Mouse (Mus musculus) stomach, adult 2 months (tissue): Measurements from ENCODE around the gene H2afx. TPM values are rescaled to one million over a fixed set of nuclear protein-coding genes. Genes with fewer than 3 reads are reported as not detected.

Source experiments
- polyA plus RNA-seq: library from polyadenylated mRNA; depleted of rRNA; stranded (reverse); fragments of >200 nt; gene quantifications from 2 replicates; pipeline ENCODE4 v1.2.3, GENCODE M21; 2012; rRNA removed

H2afx gene
- polyA plus RNA-seq = 42.8 and 86.6 TPM in 2 replicates

GRCm38 (mm10) chr9:44334396-44335330 is at the start of gene H2afx:
Gene H2afx (plus strand): TSS chr9:44334694.

GRCm38 (mm10) chr9:44288076-44288958 is 46.2 kb upstream of the H2afx start, which contains the start of gene Abcg4:
Gene Abcg4 (minus strand): TSS chr9:44288615.

GRCm38 (mm10) chr9:44305466-44306079 is 28.9 kb upstream of the H2afx start, which contains the start of gene Hinfp:
Gene Hinfp (minus strand): TSS chr9:44305671.

GRCm38 (mm10) chr9:44319887-44320798 is 14.4 kb upstream of the H2afx start, which contains the start of gene C2cd2l:
Gene C2cd2l (minus strand): TSS chr9:44320285.

GRCm38 (mm10) chr9:44325768-44326370 is 8.6 kb upstream of the H2afx start, which contains the start of gene Dpagt1:
Gene Dpagt1 (plus strand): TSS chr9:44326019.

GRCm38 (mm10) chr9:44343781-44344421 is 9.4 kb downstream of the H2afx start, which contains the start of gene Hmbs:
Gene Hmbs (minus strand): TSS chr9:44344228.

GRCm38 (mm10) chr9:44361190-44361917 is 26.9 kb downstream of the H2afx start, which contains the start of gene Vps11:
Gene Vps11 (minus strand): TSS chr9:44361670.

GRCm38 (mm10) chr9:44379054-44379834 is 44.8 kb downstream of the H2afx start, which contains the start of gene Hyou1:
Gene Hyou1 (plus strand): TSS chr9:44379490.

Other genes with a start within 250 kb of the H2afx start
- 0.35 and 0.42 TPM in 2 replicates for gene Mfrp, start 233.0 kb upstream of the H2afx start, polyA plus RNA-seq
- 9.8 and 13.4 TPM in 2 replicates for gene C1qtnf5, start 227.4 kb upstream of the H2afx start, polyA plus RNA-seq
- 0.03 and 0.43 TPM in 2 replicates for gene Gm49380, start 221.2 kb upstream of the H2afx start, polyA plus RNA-seq
- gene Rnf26, start 221.2 kb upstream of the H2afx start, polyA plus RNA-seq = 19.0 and 21.9 TPM in 2 replicates
- 38.7 and 43.6 TPM in 2 replicates for gene Mcam, start 200.2 kb upstream of the H2afx start, polyA plus RNA-seq
- 2.5 TPM in 2 replicates for gene Cbl, start 100.6 kb upstream of the H2afx start, polyA plus RNA-seq
- 0.06 TPM in 1 of 2 replicates, not detected in the other for gene Ccdc153, start 94.0 kb upstream of the H2afx start, polyA plus RNA-seq
- gene Pdzd3, start 83.2 kb upstream of the H2afx start, polyA plus RNA-seq = not detected in 2 replicates
- gene Nlrx1, start 66.1 kb upstream of the H2afx start, polyA plus RNA-seq = 4.4 and 5.1 TPM in 2 replicates
- gene Abcg4, start 46.1 kb upstream of the H2afx start, polyA plus RNA-seq = 3.1 and 3.2 TPM in 2 replicates
- gene Hinfp, start 29.0 kb upstream of the H2afx start, polyA plus RNA-seq = 3.4 and 5.5 TPM in 2 replicates
- gene C2cd2l, start 14.4 kb upstream of the H2afx start, polyA plus RNA-seq = 38.4 and 40.7 TPM in 2 replicates
- 27.1 and 28.1 TPM in 2 replicates for gene Dpagt1, start 8.7 kb upstream of the H2afx start, polyA plus RNA-seq
- 19.0 and 20.5 TPM in 2 replicates for gene Hmbs, start 9.5 kb downstream of the H2afx start, polyA plus RNA-seq
- gene Vps11, start 27.0 kb downstream of the H2afx start, polyA plus RNA-seq = 7.8 and 9.0 TPM in 2 replicates
- gene Hyou1, start 44.8 kb downstream of the H2afx start, polyA plus RNA-seq = 23.7 and 29.7 TPM in 2 replicates
- gene Slc37a4, start 62.2 kb downstream of the H2afx start, polyA plus RNA-seq = 9.2 and 12.1 TPM in 2 replicates
- 17.8 and 26.3 TPM in 2 replicates for gene Rps25, start 72.4 kb downstream of the H2afx start, polyA plus RNA-seq
- 11.9 and 17.8 TPM in 2 replicates for gene Trappc4, start 72.9 kb downstream of the H2afx start, polyA plus RNA-seq
- 6.7 and 13.0 TPM in 2 replicates for gene Ccdc84, start 83.9 kb downstream of the H2afx start, polyA plus RNA-seq
- not detected in 2 replicates for gene Foxr1, start 106.4 kb downstream of the H2afx start, polyA plus RNA-seq
- 0.19 and 0.81 TPM in 2 replicates for gene Upk2, start 120.3 kb downstream of the H2afx start, polyA plus RNA-seq
- gene Bcl9l, start 148.1 kb downstream of the H2afx start, polyA plus RNA-seq = 23.6 and 25.0 TPM in 2 replicates
- gene Cxcr5, start 227.2 kb downstream of the H2afx start, polyA plus RNA-seq = 0.04 and 0.05 TPM in 2 replicates